Mouse (Mus musculus) megakaryocyte-erythroid progenitor cell, adult 5 weeks (primary cell): Measurements from ENCODE around the gene Olfr888. TPM values are rescaled to one million over a fixed set of nuclear protein-coding genes. Genes with fewer than 3 reads are reported as not detected.

Experiments used
- polyA plus RNA-seq: library from polyadenylated mRNA; stranded (reverse); fragments of >175 nt; gene quantifications from 2 replicates; pipeline ENCODE4 v1.2.3, GENCODE M21; 2012

The Olfr888 gene
- not detected in 2 replicates for polyA plus RNA-seq

GRCm38 (mm10) chr9:38107828-38108227 lies at the start of gene Olfr888:
TSS of gene Olfr888 (plus strand) at chr9:38108128.

GRCm38 (mm10) chr9:38061022-38061421 lies 46.9 kb upstream of the Olfr888 start, which contains the start of gene Olfr885:
TSS of gene Olfr885 (plus strand) at chr9:38061322.

GRCm38 (mm10) chr9:38083772-38084171 lies 24.2 kb upstream of the Olfr888 start, which contains the start of gene Olfr887:
TSS of gene Olfr887 (plus strand) at chr9:38084072.

GRCm38 (mm10) chr9:38114898-38115297 lies 7.0 kb downstream of the Olfr888 start, which contains the start of gene Olfr889:
TSS of gene Olfr889 (plus strand) at chr9:38115198.

GRCm38 (mm10) chr9:38142217-38142616 lies 34.3 kb downstream of the Olfr888 start, which contains the start of gene Olfr890:
TSS of gene Olfr890 (plus strand) at chr9:38142517.

Other genes starting within 250 kb of the Olfr888 start
- gene Olfr145, start 211.4 kb upstream of the Olfr888 start, polyA plus RNA-seq: not detected in 2 replicates
- 0.04 TPM in 1 of 2 replicates, not detected in the other for gene Olfr878, start 190.3 kb upstream of the Olfr888 start, polyA plus RNA-seq
- gene Olfr881, start 116.3 kb upstream of the Olfr888 start, polyA plus RNA-seq: not detected in 2 replicates
- gene Olfr883, start 82.3 kb upstream of the Olfr888 start, polyA plus RNA-seq: not detected in 2 replicates
- not detected in 2 replicates for gene Olfr884, start 61.6 kb upstream of the Olfr888 start, polyA plus RNA-seq
- not detected in 2 replicates for gene Olfr885, start 46.8 kb upstream of the Olfr888 start, polyA plus RNA-seq
- gene Olfr887, start 24.1 kb upstream of the Olfr888 start, polyA plus RNA-seq: 0.03 TPM in 1 of 2 replicates, not detected in the other
- not detected in 2 replicates for gene Olfr889, start 7.1 kb downstream of the Olfr888 start, polyA plus RNA-seq
- not detected in 2 replicates for gene Olfr890, start 34.4 kb downstream of the Olfr888 start, polyA plus RNA-seq
- not detected in 2 replicates for gene Olfr891, start 72.7 kb downstream of the Olfr888 start, polyA plus RNA-seq
- gene Olfr893, start 100.2 kb downstream of the Olfr888 start, polyA plus RNA-seq: not detected in 2 replicates
- gene Olfr894, start 109.9 kb downstream of the Olfr888 start, polyA plus RNA-seq: not detected in 2 replicates
- gene Olfr143, start 144.6 kb downstream of the Olfr888 start, polyA plus RNA-seq: not detected in 2 replicates
- gene Olfr895, start 159.7 kb downstream of the Olfr888 start, polyA plus RNA-seq: not detected in 2 replicates
- not detected in 2 replicates for gene Olfr896-ps1, start 183.0 kb downstream of the Olfr888 start, polyA plus RNA-seq
- 0.02 TPM in 1 of 2 replicates, not detected in the other for gene Olfr25, start 220.9 kb downstream of the Olfr888 start, polyA plus RNA-seq
- 0.03 and 0.04 TPM in 2 replicates for gene Olfr898, start 240.3 kb downstream of the Olfr888 start, polyA plus RNA-seq